Mouse (Mus musculus) forebrain, postnatal 0 days (tissue): ENCODE measurements around the gene Cdc42se1. TPM values are rescaled to one million over a fixed set of nuclear protein-coding genes. Genes with fewer than 3 reads are reported as not detected.
"Not testable (repeated sequence)": the region's sequence is repeated elsewhere in the genome, so short reads cannot be mapped to it uniquely, and the experiment has no call there.

Experiments
- ATAC-seq: fragments of 200-750 bp; cut with Nextera tagmentation; 2 replicates; pipeline ENCODE4 v1.8.0; 2017; ENCODE audit warnings: mild to moderate bottlenecking, moderate library complexity
- DNase-seq: peaks from one replicate; pipeline ENCODE4 v3.0.0-alpha.2; 2015
- H3K27ac ChIP-seq: fragments of 300-500 bp; sonication (generic); 2 replicates; pipeline ENCODE4 v1.5.1; 2014; ENCODE audit warnings: low read depth, mild to moderate bottlenecking, antibody characterized with exemption, low read length, moderate library complexity, mixed read lengths
- H3K27me3 ChIP-seq: fragments of 300-500 bp; sonication (generic); 2 replicates; pipeline ENCODE4 v1.6.1; 2014; ENCODE audit warnings: mild to moderate bottlenecking, low read length, mixed read lengths; ENCODE audit not compliant: insufficient read depth
- H3K36me3 ChIP-seq: fragments of 300-500 bp; sonication (generic); 2 replicates; pipeline ENCODE4 v1.6.1; 2014; ENCODE audit warnings: mild to moderate bottlenecking, moderate library complexity; ENCODE audit not compliant: insufficient read depth
- H3K4me1 ChIP-seq: fragments of 300-500 bp; sonication (generic); 2 replicates; pipeline ENCODE4 v1.6.1; 2014; ENCODE audit warnings: antibody characterized with exemption; ENCODE audit not compliant: insufficient read depth
- H3K4me2 ChIP-seq: fragments of 300-500 bp; sonication (generic); 2 replicates; pipeline ENCODE4 v1.6.1; 2014; ENCODE audit warnings: low read depth, mild to moderate bottlenecking, moderate library complexity
- H3K4me3 ChIP-seq: fragments of 300-500 bp; sonication (generic); 2 replicates; pipeline ENCODE4 v1.5.1; 2014; ENCODE audit warnings: low read depth, low read length, mixed read lengths
- H3K9ac ChIP-seq: fragments of 300-500 bp; sonication (generic); 2 replicates; pipeline ENCODE4 v1.6.1; 2014; ENCODE audit warnings: mild to moderate bottlenecking
- H3K9me3 ChIP-seq: fragments of 300-500 bp; sonication (generic); 2 replicates; pipeline ENCODE4 v1.6.1; 2016; ENCODE audit warnings: low read length
- CTCF ChIP-seq: sonication (generic); IDR thresholded peaks from 2 replicates; pipeline ENCODE4 v1.5.1; 2016; ENCODE audit warnings: antibody characterized with exemption, control low read depth, low read depth
- WGBS: fragments of 180-500 bp; shearing (Covaris S2); extraction: QIAGEN DNeasy Blood & Tissue Kit; methylation state at CpG from one replicate; pipeline ENCODE4 v1.1.7; 2014; 5-methylcytosine and 5-hydroxymethylcytosine counted together
- polyA plus RNA-seq: library from polyadenylated mRNA; unstranded; fragments of >200 nt; fragmentation: Nextera tagmentation; extraction: Ambion mirVana; gene quantifications from 2 replicates; pipeline ENCODE4 v1.2.1, GENCODE M21; 2015
- total RNA-seq: library from RNA; depleted of rRNA; stranded (reverse); fragments of >200 nt; gene quantifications from 2 replicates; pipeline ENCODE4 v1.2.3, GENCODE M21; 2014

Gene Cdc42se1
- total and polyA plus RNA-seq, 2 experiments from 2014 or later: 54.2 to 68.0 TPM

DNA sequence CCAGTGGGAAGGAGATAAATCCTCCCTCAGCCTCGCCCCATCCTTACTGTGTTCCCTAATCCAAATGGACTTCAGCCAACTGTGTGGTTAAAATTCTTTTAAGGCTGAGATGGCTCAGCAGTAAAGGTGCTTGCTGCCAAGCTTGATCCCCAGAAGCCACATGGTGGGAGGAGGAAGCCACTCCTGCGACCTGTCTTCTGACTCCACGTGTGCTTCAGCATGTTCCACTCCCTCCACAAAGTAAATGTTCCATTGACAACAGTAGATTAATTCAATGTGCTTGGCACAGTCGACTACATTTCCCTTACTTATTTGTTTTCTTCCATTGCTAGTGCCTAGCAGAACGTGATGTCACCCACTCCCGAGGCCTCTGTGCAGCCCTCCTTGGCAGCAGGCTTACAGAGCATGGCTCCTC, 33.8 kb upstream of the Cdc42se1 start:
- ATAC-seq (no peak), DNase-seq (no peak)
- no peaks in the 10 kb centered on the region for H3K9me3 ChIP-seq
- 57% methylated on average over 6 of the region's 6 CpGs for WGBS
- no peaks in the 10 kb centered on the region for H3K27me3 ChIP-seq
- TF ChIP-seq CTCF: no peak
- H3K4me1 ChIP-seq: no peaks in the 10 kb centered on the region
- H3K4me3 ChIP-seq: no peak overlapping the region
- no peak overlapping the region for H3K27ac ChIP-seq
- H3K36me3 ChIP-seq: peaks cover 32% of the 10 kb centered on the region
- H3K9ac ChIP-seq: no peak overlapping the region
- H3K4me2 ChIP-seq: no peak overlapping the region

DNA sequence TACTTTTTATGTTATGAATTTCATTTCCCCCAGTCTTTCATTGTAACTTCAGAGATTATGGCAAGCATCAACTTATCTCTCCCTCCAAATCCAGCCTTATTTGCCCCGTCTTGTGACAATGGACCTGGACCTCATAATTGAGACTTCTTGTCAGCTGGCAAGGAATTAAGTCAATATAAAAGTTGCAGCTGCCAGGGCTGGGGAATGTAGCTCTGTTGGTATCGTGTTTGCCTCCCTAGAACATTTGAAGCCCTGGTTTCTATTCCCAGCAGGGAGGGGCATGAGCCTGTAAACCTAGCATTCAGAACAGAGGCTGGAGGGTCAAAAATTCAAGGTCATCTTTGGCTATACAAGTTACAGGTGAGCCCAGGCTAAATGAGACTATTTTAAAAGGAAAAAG, 32.8 kb upstream of the Cdc42se1 start:
- H3K4me2 ChIP-seq: no peak overlapping the region
- no peaks in the 10 kb centered on the region for H3K4me1 ChIP-seq
- H3K27me3 ChIP-seq: no peaks in the 10 kb centered on the region
- ATAC-seq: no peak
- no peaks in the 10 kb centered on the region for H3K9me3 ChIP-seq
- WGBS: 75% methylated on average over 2 of the region's 2 CpGs
- DNase-seq: no peak
- no peak for TF ChIP-seq CTCF
- H3K36me3 ChIP-seq: peaks cover 34% of the 10 kb centered on the region
- no peak overlapping the region for H3K27ac ChIP-seq
- H3K4me3 ChIP-seq: no peak overlapping the region
- no peak overlapping the region for H3K9ac ChIP-seq

DNA sequence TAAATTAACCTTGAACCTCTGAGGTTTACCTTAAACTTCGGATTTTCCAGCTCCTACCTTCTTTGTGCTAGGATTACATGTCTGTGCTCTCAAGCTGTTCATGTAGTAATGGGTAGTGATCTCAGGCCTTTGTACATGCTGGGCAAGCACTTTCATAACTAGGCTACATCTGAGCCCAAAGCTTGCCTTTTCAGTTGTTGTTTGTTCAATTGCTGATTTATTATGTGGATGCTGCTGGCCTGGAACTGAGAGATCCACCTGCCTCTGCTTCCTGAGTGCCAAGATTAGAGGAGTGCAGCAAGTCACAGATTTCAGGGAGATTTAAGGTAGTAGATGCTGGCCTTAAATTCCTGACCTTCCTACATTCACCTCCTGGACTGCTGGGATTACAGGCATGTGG, 29.4 kb upstream of the Cdc42se1 start:
- no peak overlapping the region for H3K27ac ChIP-seq
- DNase-seq: no peak
- no peaks in the 10 kb centered on the region for H3K9me3 ChIP-seq
- ATAC-seq: no peak
- H3K36me3 ChIP-seq: peaks cover 34% of the 10 kb centered on the region
- H3K4me1 ChIP-seq: no peaks in the 10 kb centered on the region
- no peak overlapping the region for H3K9ac ChIP-seq
- no peak for TF ChIP-seq CTCF
- H3K4me3 ChIP-seq: no peak overlapping the region
- H3K27me3 ChIP-seq: no peaks in the 10 kb centered on the region
- H3K4me2 ChIP-seq: no peak overlapping the region
- 85% methylated on average over 1 of the region's 1 CpGs for WGBS

DNA sequence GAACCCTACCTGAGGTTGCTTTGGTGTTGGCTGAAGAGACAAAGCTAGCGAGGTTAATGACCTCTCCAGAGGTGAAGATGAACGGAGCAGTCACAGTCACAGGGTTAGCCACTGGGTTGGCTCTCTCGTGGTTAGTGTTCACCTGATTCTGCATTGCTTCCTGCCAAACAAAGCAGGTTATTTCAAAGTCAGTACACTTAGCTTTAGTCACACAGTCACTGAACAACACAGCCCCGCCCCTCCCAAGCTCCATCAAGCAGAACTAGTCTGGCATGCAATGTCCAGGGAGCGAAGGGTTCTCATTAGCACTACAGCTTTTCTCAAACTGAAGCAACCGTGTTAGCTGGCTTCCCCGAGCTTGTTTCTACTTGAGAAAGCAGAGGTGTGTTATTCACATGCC, 28.4 kb upstream of the Cdc42se1 start:
- no peak for ATAC-seq
- no peak overlapping the region for H3K4me2 ChIP-seq
- H3K9ac ChIP-seq: no peak overlapping the region
- DNase-seq: no peak
- H3K27me3 ChIP-seq: no peaks in the 10 kb centered on the region
- peaks cover 35% of the 10 kb centered on the region for H3K36me3 ChIP-seq
- H3K27ac ChIP-seq: peak overlapping the region; percentile 35; the same call in 1 of the 2 replicates
- no peaks in the 10 kb centered on the region for H3K9me3 ChIP-seq
- H3K4me3 ChIP-seq: no peak overlapping the region
- TF ChIP-seq CTCF: no peak
- H3K4me1 ChIP-seq: no peaks in the 10 kb centered on the region
- WGBS: 72% methylated on average over 7 of the region's 7 CpGs

DNA sequence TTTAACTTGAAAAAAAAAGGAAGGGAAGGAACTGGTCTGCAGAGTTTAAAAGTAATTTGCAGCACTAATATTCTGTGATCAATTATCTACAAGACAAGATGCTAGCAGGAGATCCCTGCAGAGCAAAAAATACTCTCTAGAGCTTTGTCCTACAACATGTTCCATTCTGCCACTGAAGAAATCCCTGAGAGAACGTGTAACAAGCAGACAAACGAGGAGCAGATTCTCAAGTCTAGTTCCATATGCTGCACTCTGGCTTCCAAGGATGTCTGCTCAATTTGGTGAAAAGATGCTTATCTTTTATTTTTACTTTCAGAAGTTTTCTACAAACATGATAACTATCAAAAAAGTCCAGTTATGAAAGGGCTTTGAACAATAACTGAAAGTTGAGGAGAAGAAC, 28.0 kb upstream of the Cdc42se1 start:
- peak; percentile 47 for DNase-seq
- Histone ChIP-seq H3K4me1 (no peaks in the 10 kb centered on the region), H3K27ac (peak overlapping the region; percentile 35; the same call in 1 of the 2 replicates), H3K4me2 (no peak overlapping the region), H3K4me3 (no peak overlapping the region), H3K27me3 (no peaks in the 10 kb centered on the region), H3K9me3 (no peaks in the 10 kb centered on the region), H3K9ac (no peak overlapping the region), H3K36me3 (peaks cover 31% of the 10 kb centered on the region)
- no peak for TF ChIP-seq CTCF
- ATAC-seq: peak; percentile 65
- whole genome bisulfite sequencing: 53% methylated on average over 2 of the region's 2 CpGs

GRCm38 (mm10) chr3:95203880-95204279, 24.7 kb upstream of the Cdc42se1 start:
- DNase-seq: no peak
- no peak overlapping the region for H3K4me3 ChIP-seq
- no peaks in the 10 kb centered on the region for H3K9me3 ChIP-seq
- WGBS: 76% methylated on average over 6 of the region's 6 CpGs
- no peak for ATAC-seq
- no peak for TF ChIP-seq CTCF
- no peak overlapping the region for H3K27ac ChIP-seq
- H3K27me3 ChIP-seq: no peaks in the 10 kb centered on the region
- no peaks in the 10 kb centered on the region for H3K4me1 ChIP-seq
- H3K9ac ChIP-seq: no peak overlapping the region
- H3K36me3 ChIP-seq: peaks cover 20% of the 10 kb centered on the region
- H3K4me2 ChIP-seq: no peak overlapping the region

DNA sequence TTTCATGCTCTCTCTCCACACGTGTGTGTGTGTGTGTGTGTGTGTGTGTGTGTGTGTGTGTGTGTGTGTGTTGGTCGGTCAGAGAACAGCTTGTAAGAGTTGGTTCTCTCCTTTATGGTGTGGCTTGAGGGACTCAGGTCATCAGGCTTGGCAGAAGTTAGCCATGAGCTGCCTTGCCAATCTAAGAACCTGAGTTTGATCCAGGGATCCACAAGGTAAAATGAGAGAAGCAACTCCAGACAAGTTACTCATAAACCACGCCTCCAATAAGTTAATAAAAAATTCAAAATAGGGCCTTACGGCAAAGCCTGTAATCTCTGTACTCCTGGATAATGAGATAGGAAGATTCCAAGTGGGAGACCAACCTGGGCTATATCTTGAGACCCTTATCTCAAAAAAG, 20.2 kb upstream of the Cdc42se1 start:
- 90% methylated on average over 4 of the region's 4 CpGs for WGBS
- H3K4me1 ChIP-seq: no peaks in the 10 kb centered on the region
- H3K9me3 ChIP-seq: no peaks in the 10 kb centered on the region
- no peak overlapping the region for H3K4me2 ChIP-seq
- H3K27ac ChIP-seq: no peak overlapping the region
- no peak overlapping the region for H3K9ac ChIP-seq
- no peak for DNase-seq
- H3K36me3 ChIP-seq: peaks cover 12% of the 10 kb centered on the region; the same call in 1 of the 2 replicates
- TF ChIP-seq CTCF: no peak
- ATAC-seq: no peak
- H3K27me3 ChIP-seq: no peaks in the 10 kb centered on the region
- H3K4me3 ChIP-seq: no peak overlapping the region

GRCm38 (mm10) chr3:95210585-95210984, 17.9 kb upstream of the Cdc42se1 start:
- peaks cover 14% of the 10 kb centered on the region; the same call in 1 of the 2 replicates for H3K36me3 ChIP-seq
- no peak overlapping the region for H3K4me3 ChIP-seq
- WGBS: 63% methylated on average over 2 of the region's 2 CpGs
- DNase-seq (no peak), ATAC-seq (no peak)
- no peaks in the 10 kb centered on the region for H3K4me1 ChIP-seq
- no peak overlapping the region for H3K9ac ChIP-seq
- no peaks in the 10 kb centered on the region for H3K9me3 ChIP-seq
- no peaks in the 10 kb centered on the region for H3K27me3 ChIP-seq
- no peak overlapping the region for H3K27ac ChIP-seq
- TF ChIP-seq CTCF: no peak
- no peak overlapping the region for H3K4me2 ChIP-seq

DNA sequence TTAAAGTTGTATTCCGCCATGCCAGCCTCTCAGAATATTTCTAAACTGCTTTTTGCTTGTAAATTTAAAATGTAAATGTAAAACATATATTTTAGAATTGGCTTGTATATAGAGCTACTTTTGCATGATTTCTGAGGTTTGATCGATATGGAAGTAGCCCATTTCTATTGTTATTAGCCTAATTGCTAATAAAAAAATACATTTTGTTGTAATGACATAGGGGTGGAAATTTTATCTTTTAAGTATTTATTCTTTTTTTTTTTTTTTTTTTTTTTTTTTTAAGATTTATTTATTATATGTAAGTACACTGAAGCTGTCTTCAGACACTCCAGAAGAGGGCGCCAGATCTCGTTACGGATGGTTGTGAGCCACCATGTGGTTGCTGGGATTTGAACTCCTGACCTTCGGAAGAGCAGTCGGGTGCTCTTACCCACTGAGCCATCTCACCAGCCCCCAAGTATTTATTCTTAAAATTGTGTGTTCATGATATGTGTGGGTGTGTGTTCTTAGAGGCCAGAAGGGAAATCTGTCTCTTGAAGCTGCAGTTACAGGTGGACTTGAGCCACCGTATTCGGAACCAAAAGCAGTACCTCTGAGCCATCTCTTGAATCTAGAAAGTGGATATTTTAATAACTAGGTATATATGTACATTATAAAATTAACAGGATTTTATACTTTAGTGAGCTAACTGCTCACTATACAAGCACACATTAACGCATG, 15.5 kb upstream of the Cdc42se1 start:
- not testable (repeated sequence) for H3K27me3 ChIP-seq, H3K4me3 ChIP-seq, H3K9ac ChIP-seq, H3K9me3 ChIP-seq, H3K4me1 ChIP-seq, H3K36me3 ChIP-seq, H3K4me2 ChIP-seq, H3K27ac ChIP-seq, DNase-seq, ATAC-seq
- 93% methylated on average over 7 of the region's 10 CpGs for WGBS
